10 mouse cellular contexts compared by ENCODE assay signal in genomic region chr5:113110929-113111328, GRCm38 (mm10). TPM values are rescaled to one million over a fixed set of nuclear protein-coding genes. Genes with fewer than 3 reads are reported as not detected.
DNase-seq lines count a peak whose midpoint lies in the region; ATAC-seq and TF ChIP-seq lines count a peak whose summit lies in the region.
"Had no signal": no experiment of that assay in that cellular context is flagged by ENCODE, and none has a peak within 500 bp of the region (broad histone marks: within the 10 kb centered on the region; RNA-seq: fewer than 3 reads in every experiment).

No protein-coding gene starts in this region.

- intact Hi-C loops in gastrocnemius, adult 2 months (cut with DNase I) = no loop called here

- 0% methylated on average over 1 of the region's 1 CpGs for WGBS in forebrain, embryonic 14.5 days
- WGBS in liver, postnatal 0 days (ENCODE audit: insufficient replicate concordance) = 31% methylated on average over 1 of the region's 1 CpGs

- TF ChIP-seq CTCF in gastrocnemius, adult 2 months (IDR thresholded peaks at IDR 0.05) = no peak
- TF ChIP-seq CTCF in liver, postnatal 0 days (IDR thresholded peaks at IDR 0.05; ENCODE audit: low read depth) = no peak

- no peak overlapping the region for H3K4me3 ChIP-seq in gastrocnemius, adult 2 months
- no peak overlapping the region for H3K4me3 ChIP-seq in forebrain, embryonic 14.5 days (ENCODE audit: low read depth, low read length)
- no peak overlapping the region for H3K4me3 ChIP-seq in liver, postnatal 0 days (ENCODE audit: low read depth, low read length)
- H3K4me3 ChIP-seq: erythroblast, embryonic 14.5 days had no signal

- no peaks in the 10 kb centered on the region for H3K4me1 ChIP-seq in forebrain, embryonic 14.5 days (ENCODE audit: control insufficient read depth, insufficient read depth, low read length)
- H3K4me1 ChIP-seq in liver, postnatal 0 days (ENCODE audit: insufficient read depth) = peaks cover 23% of the 10 kb centered on the region

- DNase-seq in gastrocnemius, adult 2 months = no peak
- DNase-seq in gastrocnemius, postnatal 10 days = no peak
- peak; percentile 56 for DNase-seq in 416B (ENCODE audit: low read depth)
- no peak for DNase-seq in forebrain, embryonic 14.5 days (ENCODE audit: low spot score)
- DNase-seq in liver, postnatal 0 days = no peak
- DNase-seq in right cerebral cortex, adult 2 months (ENCODE audit: low spot score in 2 of 2) = no peak
- no peak for DNase-seq in urinary bladder, postnatal 10 days (ENCODE audit: low spot score)
- DNase-seq in layer of hippocampus, postnatal 25 days (ENCODE audit: extremely low spot score in 1 of 2, low spot score in 1 of 2) = no peak
- DNase-seq: adrenal gland, adult 8-10 months had no signal

- no peaks in the 10 kb centered on the region for H3K36me3 ChIP-seq in forebrain, embryonic 14.5 days (ENCODE audit: control insufficient read depth, insufficient read depth, low read length)
- H3K36me3 ChIP-seq in liver, postnatal 0 days (replicated peaks; ENCODE audit: insufficient read depth, low read length) = no peaks in the 10 kb centered on the region

- 0 out of 2 replicates have a peak overlapping the region, but pooled peaks have one; percentile 3 for H3K9ac ChIP-seq in forebrain, embryonic 14.5 days (ENCODE audit: low read length)
- H3K9ac ChIP-seq in liver, postnatal 0 days (replicated peaks) = no peak overlapping the region

- peak overlapping the region; percentile 61 for H3K27ac ChIP-seq in gastrocnemius, adult 2 months
- H3K27ac ChIP-seq in forebrain, embryonic 14.5 days (ENCODE audit: low read depth, low read length) = peak overlapping the region; percentile 69
- 0 out of 2 replicates have a peak overlapping the region, but pooled peaks have one; percentile 34 for H3K27ac ChIP-seq in liver, postnatal 0 days (ENCODE audit: low read depth)

- no peak for TF ChIP-seq EP300 in liver, postnatal 0 days (IDR thresholded peaks at IDR 0.05; ENCODE audit: low read depth)

- H3K27me3 ChIP-seq in forebrain, embryonic 14.5 days (replicated peaks; ENCODE audit: control insufficient read depth, insufficient read depth, low read length) = no peaks in the 10 kb centered on the region
- no peaks in the 10 kb centered on the region for H3K27me3 ChIP-seq in liver, postnatal 0 days (ENCODE audit: insufficient read depth, low read length)

- no peaks in the 10 kb centered on the region for H3K9me3 ChIP-seq in forebrain, embryonic 14.5 days (replicated peaks; ENCODE audit: control insufficient read depth, low read length)
- H3K9me3 ChIP-seq in liver, postnatal 0 days (ENCODE audit: low read length) = no peaks in the 10 kb centered on the region

- H3K4me2 ChIP-seq in forebrain, embryonic 14.5 days (ENCODE audit: low read length) = no peak overlapping the region
- no peak overlapping the region for H3K4me2 ChIP-seq in liver, postnatal 0 days (ENCODE audit: low read depth, low read length)

- no peak for ATAC-seq in forebrain, embryonic 14.5 days
- ATAC-seq in liver, postnatal 0 days = no peak

RNA-seq across cellular contexts. Expression of gene Crybb3, which starts 29.5 kb away (rescaled TPM):
- 1 to 10 TPM in 1 of 2 experiments, under 1 TPM in 1; 0.79 to 1.0 TPM for total RNA-seq in gastrocnemius, adult 2 months (2021)
- 1 to 10 TPM in 1 of 2 experiments, under 1 TPM in 1; 0.68 to 2.0 TPM for total RNA-seq in gastrocnemius, postnatal 10 days (2021)
- polyA plus RNA-seq in forebrain, embryonic 14.5 days (2014; fragmentation: Nextera tagmentation; extraction: Ambion mirVana) = 0.48 and 0.70 TPM in 2 replicates
- 0.15 TPM in 1 of 2 replicates, not detected in the other for polyA plus RNA-seq in liver, postnatal 0 days (2015; fragmentation: Nextera tagmentation; extraction: Ambion mirVana)
- 1 to 10 TPM; 1.5 to 2.8 TPM for total RNA-seq in layer of hippocampus, postnatal 25 days (2021)
- polyA plus RNA-seq: erythroblast, embryonic 14.5 days had no signal

RNA-seq across cellular contexts. Expression of gene Crybb2, which starts 41.0 kb away (rescaled TPM):
- not detected for total RNA-seq in gastrocnemius, adult 2 months (2021)
- total RNA-seq in gastrocnemius, postnatal 10 days (2021) = not detected
- not detected in 2 replicates for polyA plus RNA-seq in forebrain, embryonic 14.5 days (2014; fragmentation: Nextera tagmentation; extraction: Ambion mirVana)
- polyA plus RNA-seq in liver, postnatal 0 days (2015; fragmentation: Nextera tagmentation; extraction: Ambion mirVana) = not detected in 2 replicates
- not detected for total RNA-seq in layer of hippocampus, postnatal 25 days (2021)
- total RNA-seq: adrenal gland, adult 8-10 months had no signal
- polyA plus RNA-seq: erythroblast, embryonic 14.5 days had no signal
